Comparison of ENCODE assay signal across 10 mouse cellular contexts in genomic region chr13:47121333-47121889, GRCm38 (mm10). TPM values are rescaled to one million over a fixed set of nuclear protein-coding genes. Genes with fewer than 3 reads are reported as not detected.
DNase-seq lines count a peak whose midpoint lies in the region; ATAC-seq and TF ChIP-seq lines count a peak whose summit lies in the region.
"Had no signal": no experiment of that assay in that cellular context is flagged by ENCODE, and none has a peak within 500 bp of the region (broad histone marks: within the 10 kb centered on the region; RNA-seq: fewer than 3 reads in every experiment).

No protein-coding gene starts in this region.

- no peak for ATAC-seq in forebrain, embryonic 11.5 days (replicated peaks; ENCODE audit: low FRiP score)
- ATAC-seq in lung, embryonic 14.5 days (ENCODE audit: insufficient read depth) = no peak
- no peak for ATAC-seq in forebrain, embryonic 16.5 days
- ATAC-seq in neural tube, embryonic 13.5 days (ENCODE audit: low read depth) = no peak

- H3K9me3 ChIP-seq in forebrain, embryonic 10.5 days = no peaks in the 10 kb centered on the region
- no peaks in the 10 kb centered on the region for H3K9me3 ChIP-seq in forebrain, embryonic 11.5 days (ENCODE audit: control insufficient read depth, low read length)
- no peaks in the 10 kb centered on the region for H3K9me3 ChIP-seq in lung, embryonic 14.5 days (ENCODE audit: low read depth, low read length)
- H3K9me3 ChIP-seq in forebrain, embryonic 16.5 days (ENCODE audit: control insufficient read depth, low read length) = no peaks in the 10 kb centered on the region
- H3K9me3 ChIP-seq in neural tube, embryonic 13.5 days = no peaks in the 10 kb centered on the region

- peaks cover 56% of the 10 kb centered on the region for H3K27me3 ChIP-seq in forebrain, embryonic 10.5 days (ENCODE audit: poor library complexity, severe bottlenecking)
- peaks cover 17% of the 10 kb centered on the region for H3K27me3 ChIP-seq in forebrain, embryonic 11.5 days (ENCODE audit: control insufficient read depth, insufficient read depth, low read length)
- H3K27me3 ChIP-seq in lung, embryonic 14.5 days (ENCODE audit: insufficient read depth, low read length) = peaks cover 15% of the 10 kb centered on the region; the same call in 1 of the 2 replicates
- H3K27me3 ChIP-seq in forebrain, embryonic 16.5 days (replicated peaks; ENCODE audit: control insufficient read depth, insufficient read depth, low read length) = peaks cover 2% of the 10 kb centered on the region; the same call in 1 of the 2 replicates
- H3K27me3 ChIP-seq in neural tube, embryonic 13.5 days = peaks cover 42% of the 10 kb centered on the region

- no peak overlapping the region for H3K4me2 ChIP-seq in forebrain, embryonic 11.5 days (ENCODE audit: low read depth, low read length, severe bottlenecking)
- no peak overlapping the region; the same call in 1 of the 2 replicates for H3K4me2 ChIP-seq in lung, embryonic 14.5 days
- peak overlapping the region; percentile 92; the same call in 1 of the 2 replicates for H3K4me2 ChIP-seq in forebrain, embryonic 16.5 days (ENCODE audit: low read length)
- H3K4me2 ChIP-seq in neural tube, embryonic 13.5 days = peak overlapping the region; percentile 88

- peak; percentile 25; the same call in 1 of the 2 replicates for TF ChIP-seq CTCF in lung, embryonic 14.5 days (IDR thresholded peaks at IDR 0.05; ENCODE audit: low read depth)

- DNase-seq in forebrain, embryonic 10.5 days (ENCODE audit: extremely low spot score, low spot score) = no peak
- no peak for DNase-seq in forebrain, embryonic 11.5 days (ENCODE audit: low spot score)
- DNase-seq in lung, embryonic 14.5 days = no peak
- DNase-seq in lung, adult 18-20 months = no peak
- no peak for DNase-seq in adipocyte (ENCODE audit: low spot score)
- no peak for DNase-seq in embryo, embryonic 9.5 days (ENCODE audit: extremely low spot score)
- DNase-seq: adrenal gland, adult 8-10 months; kidney, adult 11 months had no signal

- peak overlapping the region; percentile 70; the same call in 1 of the 2 replicates for H3K4me3 ChIP-seq in forebrain, embryonic 10.5 days
- H3K4me3 ChIP-seq in forebrain, embryonic 11.5 days (ENCODE audit: low read depth, low read length) = no peak overlapping the region
- no peak overlapping the region for H3K4me3 ChIP-seq in lung, embryonic 14.5 days (ENCODE audit: low read depth, low read length)
- no peak overlapping the region for H3K4me3 ChIP-seq in forebrain, embryonic 16.5 days (replicated peaks; ENCODE audit: low read length)
- H3K4me3 ChIP-seq in neural tube, embryonic 13.5 days = 0 out of 2 replicates have a peak overlapping the region, but pooled peaks have one; percentile 49

- WGBS in forebrain, embryonic 10.5 days = 34% methylated on average over 12 of the region's 12 CpGs
- WGBS in forebrain, embryonic 11.5 days = 34% methylated on average over 12 of the region's 12 CpGs
- WGBS in lung, embryonic 14.5 days = 40% methylated on average over 12 of the region's 12 CpGs
- WGBS in forebrain, embryonic 16.5 days = 29% methylated on average over 12 of the region's 12 CpGs
- 37% methylated on average over 12 of the region's 12 CpGs for WGBS in neural tube, embryonic 13.5 days

- no peaks in the 10 kb centered on the region for H3K36me3 ChIP-seq in forebrain, embryonic 10.5 days (replicated peaks)
- H3K36me3 ChIP-seq in forebrain, embryonic 11.5 days (ENCODE audit: control insufficient read depth, insufficient read depth, low read length) = no peaks in the 10 kb centered on the region
- no peaks in the 10 kb centered on the region for H3K36me3 ChIP-seq in lung, embryonic 14.5 days (ENCODE audit: insufficient read depth)
- H3K36me3 ChIP-seq in forebrain, embryonic 16.5 days (ENCODE audit: control insufficient read depth, insufficient read depth) = no peaks in the 10 kb centered on the region
- H3K36me3 ChIP-seq in neural tube, embryonic 13.5 days = no peaks in the 10 kb centered on the region

- no peak overlapping the region for H3K27ac ChIP-seq in forebrain, embryonic 10.5 days
- H3K27ac ChIP-seq in forebrain, embryonic 11.5 days (ENCODE audit: low read depth, low read length) = no peak overlapping the region
- H3K27ac ChIP-seq in lung, embryonic 14.5 days (ENCODE audit: low read depth) = no peak overlapping the region
- no peak overlapping the region for H3K27ac ChIP-seq in forebrain, embryonic 16.5 days (ENCODE audit: low read length)
- no peak overlapping the region for H3K27ac ChIP-seq in neural tube, embryonic 13.5 days (replicated peaks)

- peaks cover 27% of the 10 kb centered on the region for H3K4me1 ChIP-seq in forebrain, embryonic 10.5 days
- H3K4me1 ChIP-seq in forebrain, embryonic 11.5 days (replicated peaks; ENCODE audit: control insufficient read depth, insufficient read depth, low read length) = peaks cover 7% of the 10 kb centered on the region
- H3K4me1 ChIP-seq in lung, embryonic 14.5 days (ENCODE audit: insufficient read depth) = 0 out of 2 replicates have a peak, but pooled peaks cover 2% of the 10 kb centered on the region
- H3K4me1 ChIP-seq in forebrain, embryonic 16.5 days (replicated peaks; ENCODE audit: control insufficient read depth, insufficient read depth, low read length) = peaks cover 6% of the 10 kb centered on the region
- H3K4me1 ChIP-seq in neural tube, embryonic 13.5 days (replicated peaks) = peaks cover 20% of the 10 kb centered on the region

- H3K9ac ChIP-seq in forebrain, embryonic 11.5 days (ENCODE audit: low read length) = no peak overlapping the region
- H3K9ac ChIP-seq in lung, embryonic 14.5 days = no peak overlapping the region
- no peak overlapping the region for H3K9ac ChIP-seq in forebrain, embryonic 16.5 days (replicated peaks; ENCODE audit: low read depth, low read length)
- no peak overlapping the region for H3K9ac ChIP-seq in neural tube, embryonic 13.5 days

RNA-seq across cellular contexts. Expression of gene Rnf144b, which starts 1.0 kb away (rescaled TPM):
- polyA plus RNA-seq in forebrain, embryonic 10.5 days (2016; fragmentation: Nextera tagmentation; extraction: Ambion mirVana) = 0.59 and 0.66 TPM in 2 replicates
- polyA plus RNA-seq in forebrain, embryonic 11.5 days (2014; fragmentation: Nextera tagmentation; extraction: Ambion mirVana) = 0.73 and 0.80 TPM in 2 replicates
- 1.2 and 1.5 TPM in 2 replicates for polyA plus RNA-seq in lung, embryonic 14.5 days (2014; fragmentation: Nextera tagmentation; extraction: Ambion mirVana)
- 0.62 and 0.71 TPM in 2 replicates for polyA plus RNA-seq in forebrain, embryonic 16.5 days (2015; fragmentation: Nextera tagmentation; extraction: Ambion mirVana)
- 0.81 and 0.87 TPM in 2 replicates for polyA plus RNA-seq in neural tube, embryonic 13.5 days (2015; fragmentation: Nextera tagmentation; extraction: Ambion mirVana)

RNA-seq across cellular contexts. Expression of gene Dek, which starts 15.4 kb away (rescaled TPM):
- polyA plus RNA-seq in forebrain, embryonic 10.5 days (2016; fragmentation: Nextera tagmentation; extraction: Ambion mirVana) = 434 and 448 TPM in 2 replicates
- 434 and 453 TPM in 2 replicates for polyA plus RNA-seq in forebrain, embryonic 11.5 days (2014; fragmentation: Nextera tagmentation; extraction: Ambion mirVana)
- polyA plus RNA-seq in lung, embryonic 14.5 days (2014; fragmentation: Nextera tagmentation; extraction: Ambion mirVana) = 301 and 326 TPM in 2 replicates
- 143 and 152 TPM in 2 replicates for polyA plus RNA-seq in forebrain, embryonic 16.5 days (2015; fragmentation: Nextera tagmentation; extraction: Ambion mirVana)
- polyA plus RNA-seq in neural tube, embryonic 13.5 days (2015; fragmentation: Nextera tagmentation; extraction: Ambion mirVana) = 118 and 137 TPM in 2 replicates

Comparison
In these comparisons a context has a peak if more than half of its experiments do, and no peak if none do; other contexts are left out.
1. H3K4me3 ChIP-seq: peak in forebrain, embryonic 10.5 days (single experiment) and neural tube, embryonic 13.5 days (single experiment); none in forebrain, embryonic 11.5 days (single experiment), lung, embryonic 14.5 days (single experiment) and forebrain, embryonic 16.5 days (single experiment).
2. H3K4me2 ChIP-seq: peak in forebrain, embryonic 16.5 days (single experiment) and neural tube, embryonic 13.5 days (single experiment); none in forebrain, embryonic 11.5 days (single experiment) and lung, embryonic 14.5 days (single experiment).